Mouse (Mus musculus) midbrain, embryonic 15.5 days (tissue): Measurements from ENCODE around the gene Stpg1. TPM values are rescaled to one million over a fixed set of nuclear protein-coding genes. Genes with fewer than 3 reads are reported as not detected.
A peak's percentile ranks its signal among the peaks of the same experiment; 100 is the strongest.

Experiments used
- ATAC-seq: fragments of 200-750 bp; cut with Nextera tagmentation; replicated peaks from 2 replicates; pipeline ENCODE4 v1.8.0; 2017; ENCODE audit warnings: moderate TSS enrichment
- H3K27ac ChIP-seq: fragments of 300-500 bp; sonication (generic); 2 replicates; pipeline ENCODE4 v1.5.1; 2015; ENCODE audit warnings: mild to moderate bottlenecking, inconsistent platforms
- H3K27me3 ChIP-seq: fragments of 300-500 bp; sonication (generic); replicated peaks from 2 replicates; pipeline ENCODE4 v1.6.1; 2015; ENCODE audit warnings: inconsistent platforms
- H3K36me3 ChIP-seq: fragments of 300-500 bp; sonication (generic); replicated peaks from 2 replicates; pipeline ENCODE4 v1.6.1; 2015; ENCODE audit warnings: inconsistent platforms
- H3K4me1 ChIP-seq: fragments of 300-500 bp; sonication (generic); 2 replicates; pipeline ENCODE4 v1.6.1; 2015; ENCODE audit warnings: inconsistent platforms
- H3K4me2 ChIP-seq: fragments of 300-500 bp; sonication (generic); 2 replicates; pipeline ENCODE4 v1.6.1; 2015; ENCODE audit warnings: inconsistent platforms, mild to moderate bottlenecking, moderate library complexity
- H3K4me3 ChIP-seq: fragments of 300-500 bp; sonication (generic); 2 replicates; pipeline ENCODE4 v1.5.1; 2015; ENCODE audit warnings: mild to moderate bottlenecking, inconsistent platforms
- H3K9ac ChIP-seq: fragments of 300-500 bp; sonication (generic); 2 replicates; pipeline ENCODE4 v1.6.1; 2015; ENCODE audit warnings: mild to moderate bottlenecking, inconsistent platforms
- H3K9me3 ChIP-seq: fragments of 300-500 bp; sonication (generic); 2 replicates; pipeline ENCODE4 v1.6.1; 2016; ENCODE audit warnings: inconsistent platforms
- WGBS: fragments of 180-500 bp; shearing (Covaris S2); methylation state at CpG from one replicate; pipeline ENCODE4 v1.1.7; 2015; ENCODE audit warnings: mixed read lengths; 5-methylcytosine and 5-hydroxymethylcytosine counted together
- polyA plus RNA-seq: library from polyadenylated mRNA; unstranded; fragments of >200 nt; fragmentation: Nextera tagmentation; extraction: Ambion mirVana; gene quantifications from 2 replicates; pipeline ENCODE4 v1.2.1, GENCODE M21; 2015

The Stpg1 gene
- polyA plus RNA-seq, 1 experiment from 2014 or later: 0.36 TPM

- no peaks in the 10 kb centered on the region for H3K36me3 ChIP-seq
- peaks cover 27% of the 10 kb centered on the region for H3K27me3 ChIP-seq
- H3K4me3 ChIP-seq: no peak overlapping the region
- WGBS: 16% methylated on average over 11 of the region's 11 CpGs
- no peak for ATAC-seq
- no peaks in the 10 kb centered on the region for H3K9me3 ChIP-seq
- peaks cover 58% of the 10 kb centered on the region for H3K4me1 ChIP-seq
- no peak overlapping the region for H3K4me2 ChIP-seq
- no peak overlapping the region for H3K27ac ChIP-seq
- no peak overlapping the region for H3K9ac ChIP-seq
Measured at GRCm38 (mm10) chr4:135569201-135569600, 74.6 kb downstream of the Stpg1 start.

- peak overlapping the region; percentile 60 for H3K4me2 ChIP-seq
- WGBS: 14% methylated on average over 32 of the region's 32 CpGs
- no peaks in the 10 kb centered on the region for H3K36me3 ChIP-seq
- peaks cover 53% of the 10 kb centered on the region for H3K4me1 ChIP-seq
- peak overlapping the region; percentile 36 for H3K4me3 ChIP-seq
- H3K9ac ChIP-seq: peak overlapping the region; percentile 23
- no peak overlapping the region for H3K27ac ChIP-seq
- ATAC-seq: peak; percentile 35; the same call in 1 of the 2 replicates
- peaks cover 33% of the 10 kb centered on the region for H3K27me3 ChIP-seq
- H3K9me3 ChIP-seq: no peaks in the 10 kb centered on the region
Measured at GRCm38 (mm10) chr4:135570152-135571036, 75.8 kb downstream of the Stpg1 start.

- Histone ChIP-seq H3K36me3 (no peaks in the 10 kb centered on the region), H3K4me1 (peaks cover 48% of the 10 kb centered on the region), H3K27ac (no peak overlapping the region), H3K9me3 (no peaks in the 10 kb centered on the region), H3K9ac (no peak overlapping the region), H3K4me3 (no peak overlapping the region), H3K4me2 (no peak overlapping the region), H3K27me3 (peaks cover 33% of the 10 kb centered on the region)
- ATAC-seq: no peak
- 63% methylated on average over 6 of the region's 6 CpGs for WGBS
Measured at GRCm38 (mm10) chr4:135571037-135571550, 76.5 kb downstream of the Stpg1 start.

- 40% methylated on average over 8 of the region's 8 CpGs for WGBS
- Histone ChIP-seq H3K36me3 (no peaks in the 10 kb centered on the region), H3K4me2 (no peak overlapping the region), H3K4me3 (no peak overlapping the region), H3K4me1 (peaks cover 42% of the 10 kb centered on the region), H3K9me3 (no peaks in the 10 kb centered on the region), H3K27ac (no peak overlapping the region), H3K9ac (no peak overlapping the region), H3K27me3 (peaks cover 33% of the 10 kb centered on the region)
- ATAC-seq: no peak
Measured at GRCm38 (mm10) chr4:135572276-135572675, 77.7 kb downstream of the Stpg1 start.

- 0 out of 2 replicates have a peak within 1 kb of the TSS, but pooled peaks have one; percentile 23 for H3K27ac ChIP-seq
- H3K9ac ChIP-seq: peak within 1 kb of the TSS; percentile 38; the same call in 1 of the 2 replicates
- no peaks in the 10 kb centered on the region for H3K36me3 ChIP-seq
- under 1% methylated on average over 31 of the region's 31 CpGs for WGBS
- 0 out of 2 replicates have a peak, but pooled peaks have one; percentile 14 for ATAC-seq
- H3K4me2 ChIP-seq: peak within 1 kb of the TSS; percentile 75
- H3K27me3 ChIP-seq: peaks cover 29% of the 10 kb centered on the region
- H3K4me3 ChIP-seq: peak within 1 kb of the TSS; percentile 36
- no peaks in the 10 kb centered on the region for H3K9me3 ChIP-seq
- peaks cover 36% of the 10 kb centered on the region for H3K4me1 ChIP-seq
Measured at GRCm38 (mm10) chr4:135573251-135573808, 78.7 kb downstream of the Stpg1 start, which contains the start of gene Grhl3. Gene Grhl3, minus strand, starts transcription at chr4:135573630.

GRCm38 (mm10) chr4:135575365-135576140 lies 81.0 kb downstream of the Stpg1 start:
- no peaks in the 10 kb centered on the region for H3K9me3 ChIP-seq
- no peak overlapping the region for H3K4me3 ChIP-seq
- H3K27me3 ChIP-seq: peaks cover 25% of the 10 kb centered on the region
- ATAC-seq: no peak
- no peak overlapping the region for H3K27ac ChIP-seq
- H3K4me1 ChIP-seq: peaks cover 25% of the 10 kb centered on the region
- no peak overlapping the region for H3K9ac ChIP-seq
- no peak overlapping the region for H3K4me2 ChIP-seq
- 67% methylated on average over 15 of the region's 15 CpGs for WGBS
- no peaks in the 10 kb centered on the region for H3K36me3 ChIP-seq

GRCm38 (mm10) chr4:135578490-135578889 lies 83.9 kb downstream of the Stpg1 start:
- Histone ChIP-seq H3K4me1 (peaks cover 7% of the 10 kb centered on the region), H3K9ac (no peak overlapping the region), H3K27ac (no peak overlapping the region), H3K27me3 (peaks cover 5% of the 10 kb centered on the region; the same call in 1 of the 2 replicates), H3K4me3 (no peak overlapping the region), H3K36me3 (no peaks in the 10 kb centered on the region), H3K4me2 (no peak overlapping the region), H3K9me3 (no peaks in the 10 kb centered on the region)
- 88% methylated on average over 5 of the region's 5 CpGs for WGBS
- ATAC-seq: no peak

GRCm38 (mm10) chr4:135579695-135580094 lies 85.1 kb downstream of the Stpg1 start:
- Histone ChIP-seq H3K4me2 (no peak overlapping the region), H3K4me3 (no peak overlapping the region), H3K9me3 (no peaks in the 10 kb centered on the region), H3K9ac (no peak overlapping the region), H3K4me1 (no peaks in the 10 kb centered on the region), H3K27me3 (peaks cover 3% of the 10 kb centered on the region; the same call in 1 of the 2 replicates), H3K27ac (no peak overlapping the region), H3K36me3 (no peaks in the 10 kb centered on the region)
- no peak for ATAC-seq
- WGBS: 68% methylated on average over 6 of the region's 6 CpGs

- Histone ChIP-seq H3K27ac (no peak overlapping the region), H3K9ac (no peak overlapping the region), H3K4me3 (no peak overlapping the region), H3K4me2 (no peak overlapping the region), H3K9me3 (no peaks in the 10 kb centered on the region), H3K27me3 (no peaks in the 10 kb centered on the region), H3K36me3 (no peaks in the 10 kb centered on the region), H3K4me1 (no peaks in the 10 kb centered on the region)
- WGBS: 33% methylated on average over 12 of the region's 12 CpGs
- no peak for ATAC-seq
Measured at GRCm38 (mm10) chr4:135581222-135581910, 86.8 kb downstream of the Stpg1 start.

- no peak for ATAC-seq
- no peak overlapping the region for H3K27ac ChIP-seq
- no peaks in the 10 kb centered on the region for H3K4me1 ChIP-seq
- H3K9me3 ChIP-seq: no peaks in the 10 kb centered on the region
- H3K27me3 ChIP-seq: no peaks in the 10 kb centered on the region
- no peaks in the 10 kb centered on the region for H3K36me3 ChIP-seq
- H3K4me3 ChIP-seq: no peak overlapping the region
- no peak overlapping the region for H3K4me2 ChIP-seq
- 64% methylated on average over 4 of the region's 4 CpGs for WGBS
- H3K9ac ChIP-seq: no peak overlapping the region
Measured at GRCm38 (mm10) chr4:135584838-135585237, 90.2 kb downstream of the Stpg1 start.
